Mouse (Mus musculus) forebrain, postnatal 0 days (tissue): ENCODE measurements around the gene Wnt1. TPM values are rescaled to one million over a fixed set of nuclear protein-coding genes. Genes with fewer than 3 reads are reported as not detected.
A peak's percentile ranks its signal among the peaks of the same experiment; 100 is the strongest.

Source experiments
- ATAC-seq: fragments of 200-750 bp; cut with Nextera tagmentation; 2 replicates; pipeline ENCODE4 v1.8.0; 2017; ENCODE audit warnings: mild to moderate bottlenecking, moderate library complexity
- DNase-seq: peaks from one replicate; pipeline ENCODE4 v3.0.0-alpha.2; 2015
- H3K27ac ChIP-seq: fragments of 300-500 bp; sonication (generic); 2 replicates; pipeline ENCODE4 v1.5.1; 2014; ENCODE audit warnings: low read depth, mild to moderate bottlenecking, antibody characterized with exemption, low read length, moderate library complexity, mixed read lengths
- H3K27me3 ChIP-seq: fragments of 300-500 bp; sonication (generic); 2 replicates; pipeline ENCODE4 v1.6.1; 2014; ENCODE audit warnings: mild to moderate bottlenecking, low read length, mixed read lengths; ENCODE audit not compliant: insufficient read depth
- H3K36me3 ChIP-seq: fragments of 300-500 bp; sonication (generic); 2 replicates; pipeline ENCODE4 v1.6.1; 2014; ENCODE audit warnings: mild to moderate bottlenecking, moderate library complexity; ENCODE audit not compliant: insufficient read depth
- H3K4me1 ChIP-seq: fragments of 300-500 bp; sonication (generic); 2 replicates; pipeline ENCODE4 v1.6.1; 2014; ENCODE audit warnings: antibody characterized with exemption; ENCODE audit not compliant: insufficient read depth
- H3K4me2 ChIP-seq: fragments of 300-500 bp; sonication (generic); 2 replicates; pipeline ENCODE4 v1.6.1; 2014; ENCODE audit warnings: low read depth, mild to moderate bottlenecking, moderate library complexity
- H3K4me3 ChIP-seq: fragments of 300-500 bp; sonication (generic); 2 replicates; pipeline ENCODE4 v1.5.1; 2014; ENCODE audit warnings: low read depth, low read length, mixed read lengths
- H3K9ac ChIP-seq: fragments of 300-500 bp; sonication (generic); 2 replicates; pipeline ENCODE4 v1.6.1; 2014; ENCODE audit warnings: mild to moderate bottlenecking
- H3K9me3 ChIP-seq: fragments of 300-500 bp; sonication (generic); 2 replicates; pipeline ENCODE4 v1.6.1; 2016; ENCODE audit warnings: low read length
- CTCF ChIP-seq: sonication (generic); IDR thresholded peaks from 2 replicates; pipeline ENCODE4 v1.5.1; 2016; ENCODE audit warnings: antibody characterized with exemption, control low read depth, low read depth
- WGBS: fragments of 180-500 bp; shearing (Covaris S2); extraction: QIAGEN DNeasy Blood & Tissue Kit; methylation state at CpG from one replicate; pipeline ENCODE4 v1.1.7; 2014; 5-methylcytosine and 5-hydroxymethylcytosine counted together
- polyA plus RNA-seq: library from polyadenylated mRNA; unstranded; fragments of >200 nt; fragmentation: Nextera tagmentation; extraction: Ambion mirVana; gene quantifications from 2 replicates; pipeline ENCODE4 v1.2.1, GENCODE M21; 2015
- total RNA-seq: library from RNA; depleted of rRNA; stranded (reverse); fragments of >200 nt; gene quantifications from 2 replicates; pipeline ENCODE4 v1.2.3, GENCODE M21; 2014

The Wnt1 gene
- total and polyA plus RNA-seq, 2 experiments from 2014 or later, result 0.33 TPM; not detected in 1

GRCm38 (mm10) chr15:98788972-98789660, 541 bp upstream of the Wnt1 start:
- ATAC-seq, result no peak
- Histone ChIP-seq H3K9ac (no peak overlapping the region), H3K4me2 (no peak overlapping the region), H3K36me3 (no peaks in the 10 kb centered on the region), H3K27me3 (peaks cover 64% of the 10 kb centered on the region), H3K4me1 (no peaks in the 10 kb centered on the region), H3K4me3 (no peak overlapping the region), H3K27ac (no peak overlapping the region), H3K9me3 (0 out of 2 replicates have a peak, but pooled peaks cover 3% of the 10 kb centered on the region)
- TF ChIP-seq CTCF, result no peak; the same call in 1 of the 2 replicates
- WGBS, result 11% methylated on average over 24 of the region's 24 CpGs
- DNase-seq, result no peak

GRCm38 (mm10) chr15:98790761-98791160, 1.1 kb downstream of the Wnt1 start:
- peak overlapping the region; percentile 11; the same call in 1 of the 2 replicates for H3K4me3 ChIP-seq
- H3K4me1 ChIP-seq, result no peaks in the 10 kb centered on the region
- no peaks in the 10 kb centered on the region for H3K36me3 ChIP-seq
- ATAC-seq (no peak), DNase-seq (no peak)
- 0 out of 2 replicates have a peak, but pooled peaks cover 1% of the 10 kb centered on the region for H3K9me3 ChIP-seq
- H3K27me3 ChIP-seq, result peaks cover 79% of the 10 kb centered on the region
- H3K27ac ChIP-seq, result no peak overlapping the region
- TF ChIP-seq CTCF, result no peak
- no peak overlapping the region for H3K9ac ChIP-seq
- H3K4me2 ChIP-seq, result no peak overlapping the region; the same call in 1 of the 2 replicates
- 3% methylated on average over 23 of the region's 23 CpGs for WGBS

- H3K4me1 ChIP-seq, result no peaks in the 10 kb centered on the region
- H3K27me3 ChIP-seq, result peaks cover 81% of the 10 kb centered on the region
- H3K4me3 ChIP-seq, result 0 out of 2 replicates have a peak overlapping the region, but pooled peaks have one; percentile 11
- no peak overlapping the region for H3K27ac ChIP-seq
- no peak overlapping the region for H3K9ac ChIP-seq
- DNase-seq (no peak), ATAC-seq (no peak)
- under 1% methylated on average over 12 of the region's 12 CpGs for WGBS
- H3K36me3 ChIP-seq, result no peaks in the 10 kb centered on the region
- TF ChIP-seq CTCF, result no peak
- H3K9me3 ChIP-seq, result no peaks in the 10 kb centered on the region
- no peak overlapping the region for H3K4me2 ChIP-seq
Observed at GRCm38 (mm10) chr15:98791221-98791620, 1.6 kb downstream of the Wnt1 start.

- Histone ChIP-seq H3K4me2 (no peak overlapping the region), H3K4me3 (no peak overlapping the region; the same call in 1 of the 2 replicates), H3K27me3 (peaks cover 87% of the 10 kb centered on the region), H3K27ac (no peak overlapping the region), H3K9ac (no peak overlapping the region), H3K36me3 (no peaks in the 10 kb centered on the region), H3K4me1 (no peaks in the 10 kb centered on the region), H3K9me3 (no peaks in the 10 kb centered on the region)
- 1% methylated on average over 23 of the region's 23 CpGs for WGBS
- ATAC-seq (no peak), DNase-seq (no peak)
- no peak for TF ChIP-seq CTCF
Observed at GRCm38 (mm10) chr15:98791771-98792170, 2.1 kb downstream of the Wnt1 start.

- Histone ChIP-seq H3K27ac (no peak overlapping the region), H3K27me3 (peaks cover 91% of the 10 kb centered on the region), H3K4me2 (peak overlapping the region; percentile 56), H3K9ac (peak overlapping the region; percentile 43), H3K9me3 (no peaks in the 10 kb centered on the region), H3K4me3 (peak overlapping the region; percentile 39), H3K4me1 (no peaks in the 10 kb centered on the region), H3K36me3 (no peaks in the 10 kb centered on the region)
- no peak for TF ChIP-seq CTCF
- ATAC-seq, result peak; percentile 89
- 1% methylated on average over 75 of the region's 75 CpGs for whole genome bisulfite sequencing
- peak; percentile 80 for DNase-seq
Observed at GRCm38 (mm10) chr15:98792233-98793020, 2.8 kb downstream of the Wnt1 start.

- Histone ChIP-seq H3K9ac (0 out of 2 replicates have a peak overlapping the region, but pooled peaks have one; percentile 43), H3K4me3 (peak overlapping the region; percentile 39), H3K4me2 (peak overlapping the region; percentile 56), H3K27me3 (peaks cover 89% of the 10 kb centered on the region), H3K9me3 (no peaks in the 10 kb centered on the region), H3K4me1 (no peaks in the 10 kb centered on the region), H3K27ac (no peak overlapping the region), H3K36me3 (no peaks in the 10 kb centered on the region)
- DNase-seq (no peak), ATAC-seq (no peak)
- WGBS, result 3% methylated on average over 13 of the region's 13 CpGs
- no peak for TF ChIP-seq CTCF
Observed at GRCm38 (mm10) chr15:98793141-98793698, 3.6 kb downstream of the Wnt1 start.
